Mouse (Mus musculus): ENCODE measurements around the gene Msh3. TPM values are rescaled to one million over a fixed set of nuclear protein-coding genes. Genes with fewer than 3 reads are reported as not detected.
"Not testable (repeated sequence)": the region's sequence is repeated elsewhere in the genome, so short reads cannot be mapped to it uniquely, and the experiment has no call there.

Msh3 gene
- 20.9 and 21.6 TPM in 2 replicates for polyA plus RNA-seq (2014; fragmentation: Nextera tagmentation; extraction: Ambion mirVana)

- Histone ChIP-seq H3K4me1 (ENCODE audit: control insufficient read depth, insufficient read depth, low read length) (peaks cover 6% of the 10 kb centered on the region), H3K27me3 (ENCODE audit: control insufficient read depth, insufficient read depth, low read length) (no peaks in the 10 kb centered on the region), H3K9ac (ENCODE audit: low read depth, low read length) (peak within 1 kb of the TSS; percentile 83), H3K4me3 (ENCODE audit: low read depth, low read length) (peak within 1 kb of the TSS; percentile 74), H3K27ac (ENCODE audit: low read depth, low read length) (peak within 1 kb of the TSS; percentile 85), H3K9me3 (replicated peaks; ENCODE audit: control insufficient read depth, low read length) (no peaks in the 10 kb centered on the region), H3K4me2 (peak within 1 kb of the TSS; percentile 97), H3K36me3 (ENCODE audit: control insufficient read depth, insufficient read depth, low read length) (no peaks in the 10 kb centered on the region)
- peak; percentile 98 for ATAC-seq (replicated peaks; ENCODE audit: insufficient number of reproducible peaks, low FRiP score, low TSS enrichment)
- under 1% methylated on average over 75 of the region's 76 CpGs for WGBS (ENCODE audit: insufficient replicate concordance)
Measured at GRCm38 (mm10) chr13:92354456-92355271, at the start of gene Msh3, which contains the start of gene Dhfr. TSS of gene Msh3 (minus strand) at chr13:92355003. TSS of gene Dhfr (plus strand) at chr13:92354726.

- H3K4me1 ChIP-seq (ENCODE audit: control insufficient read depth, insufficient read depth, low read length), result no peaks in the 10 kb centered on the region
- H3K4me3 ChIP-seq (ENCODE audit: low read depth, low read length), result no peak overlapping the region
- no peak overlapping the region for H3K4me2 ChIP-seq
- no peak for ATAC-seq (replicated peaks; ENCODE audit: insufficient number of reproducible peaks, low FRiP score, low TSS enrichment)
- no peaks in the 10 kb centered on the region for H3K36me3 ChIP-seq (ENCODE audit: control insufficient read depth, insufficient read depth, low read length)
- H3K27me3 ChIP-seq (ENCODE audit: control insufficient read depth, insufficient read depth, low read length), result no peaks in the 10 kb centered on the region
- no peak overlapping the region for H3K27ac ChIP-seq (ENCODE audit: low read depth, low read length)
- 76% methylated on average over 3 of the region's 3 CpGs for WGBS (ENCODE audit: insufficient replicate concordance)
- H3K9me3 ChIP-seq (replicated peaks; ENCODE audit: control insufficient read depth, low read length), result no peaks in the 10 kb centered on the region
- H3K9ac ChIP-seq (ENCODE audit: low read depth, low read length), result no peak overlapping the region
Measured at GRCm38 (mm10) chr13:92403496-92403895, 48.7 kb upstream of the Msh3 start.

- no peak overlapping the region for H3K4me2 ChIP-seq
- WGBS (ENCODE audit: insufficient replicate concordance), result 23% methylated on average over 2 of the region's 2 CpGs
Measured at GRCm38 (mm10) chr13:92402063-92402462, 47.3 kb upstream of the Msh3 start.

GRCm38 (mm10) chr13:92398491-92399384 is 43.9 kb upstream of the Msh3 start:
- Histone ChIP-seq H3K9ac (ENCODE audit: low read depth, low read length) (no peak overlapping the region), H3K4me3 (ENCODE audit: low read depth, low read length) (no peak overlapping the region), H3K27ac (ENCODE audit: low read depth, low read length) (no peak overlapping the region), H3K4me2 (no peak overlapping the region), H3K4me1 (ENCODE audit: control insufficient read depth, insufficient read depth, low read length) (no peaks in the 10 kb centered on the region), H3K27me3 (ENCODE audit: control insufficient read depth, insufficient read depth, low read length) (no peaks in the 10 kb centered on the region), H3K9me3 (replicated peaks; ENCODE audit: control insufficient read depth, low read length) (no peaks in the 10 kb centered on the region), H3K36me3 (ENCODE audit: control insufficient read depth, insufficient read depth, low read length) (no peaks in the 10 kb centered on the region)
- WGBS (ENCODE audit: insufficient replicate concordance), result 69% methylated on average over 11 of the region's 11 CpGs
- ATAC-seq (replicated peaks; ENCODE audit: insufficient number of reproducible peaks, low FRiP score, low TSS enrichment), result no peak

More at GRCm38 (mm10) chr13:92402063-92402462, 47.3 kb upstream of the Msh3 start:
- H3K9ac ChIP-seq (ENCODE audit: low read depth, low read length), result no peak overlapping the region
- ATAC-seq (replicated peaks; ENCODE audit: insufficient number of reproducible peaks, low FRiP score, low TSS enrichment), result no peak
- no peaks in the 10 kb centered on the region for H3K9me3 ChIP-seq (replicated peaks; ENCODE audit: control insufficient read depth, low read length)
- H3K36me3 ChIP-seq (ENCODE audit: control insufficient read depth, insufficient read depth, low read length), result no peaks in the 10 kb centered on the region
- no peak overlapping the region for H3K27ac ChIP-seq (ENCODE audit: low read depth, low read length)
- H3K4me3 ChIP-seq (ENCODE audit: low read depth, low read length), result no peak overlapping the region
- no peaks in the 10 kb centered on the region for H3K27me3 ChIP-seq (ENCODE audit: control insufficient read depth, insufficient read depth, low read length)
- H3K4me1 ChIP-seq (ENCODE audit: control insufficient read depth, insufficient read depth, low read length), result no peaks in the 10 kb centered on the region

GRCm38 (mm10) chr13:92393047-92393661 is 38.4 kb upstream of the Msh3 start:
- Histone ChIP-seq H3K27ac (ENCODE audit: low read depth, low read length) (no peak overlapping the region), H3K9me3 (replicated peaks; ENCODE audit: control insufficient read depth, low read length) (no peaks in the 10 kb centered on the region), H3K36me3 (ENCODE audit: control insufficient read depth, insufficient read depth, low read length) (no peaks in the 10 kb centered on the region), H3K27me3 (ENCODE audit: control insufficient read depth, insufficient read depth, low read length) (no peaks in the 10 kb centered on the region), H3K4me3 (ENCODE audit: low read depth, low read length) (no peak overlapping the region), H3K4me2 (no peak overlapping the region), H3K4me1 (ENCODE audit: control insufficient read depth, insufficient read depth, low read length) (no peaks in the 10 kb centered on the region), H3K9ac (ENCODE audit: low read depth, low read length) (no peak overlapping the region)
- WGBS (ENCODE audit: insufficient replicate concordance), result 74% methylated on average over 12 of the region's 12 CpGs
- ATAC-seq (replicated peaks; ENCODE audit: insufficient number of reproducible peaks, low FRiP score, low TSS enrichment), result no peak

GRCm38 (mm10) chr13:92387367-92387766 is 32.6 kb upstream of the Msh3 start:
- 65% methylated on average over 3 of the region's 3 CpGs for WGBS (ENCODE audit: insufficient replicate concordance)

GRCm38 (mm10) chr13:92371466-92371865 is 16.7 kb upstream of the Msh3 start:
- H3K4me1 ChIP-seq (ENCODE audit: control insufficient read depth, insufficient read depth, low read length); ATAC-seq (replicated peaks; ENCODE audit: insufficient number of reproducible peaks, low FRiP score, low TSS enrichment); H3K9ac ChIP-seq (ENCODE audit: low read depth, low read length); H3K4me2 ChIP-seq; H3K4me3 ChIP-seq (ENCODE audit: low read depth, low read length); H3K27me3 ChIP-seq (ENCODE audit: control insufficient read depth, insufficient read depth, low read length); H3K9me3 ChIP-seq (replicated peaks; ENCODE audit: control insufficient read depth, low read length); H3K27ac ChIP-seq (ENCODE audit: low read depth, low read length): not testable (repeated sequence)
- 95% methylated on average over 6 of the region's 6 CpGs for WGBS (ENCODE audit: insufficient replicate concordance)
- peaks cover 18% of the 10 kb centered on the region for H3K36me3 ChIP-seq (ENCODE audit: control insufficient read depth, insufficient read depth, low read length)

More at GRCm38 (mm10) chr13:92387367-92387766, 32.6 kb upstream of the Msh3 start:
- H3K9ac ChIP-seq (ENCODE audit: low read depth, low read length), result no peak overlapping the region
- no peaks in the 10 kb centered on the region for H3K36me3 ChIP-seq (ENCODE audit: control insufficient read depth, insufficient read depth, low read length)
- H3K4me2 ChIP-seq, result no peak overlapping the region
- no peaks in the 10 kb centered on the region for H3K4me1 ChIP-seq (ENCODE audit: control insufficient read depth, insufficient read depth, low read length)
- H3K9me3 ChIP-seq (replicated peaks; ENCODE audit: control insufficient read depth, low read length), result no peaks in the 10 kb centered on the region
- no peaks in the 10 kb centered on the region for H3K27me3 ChIP-seq (ENCODE audit: control insufficient read depth, insufficient read depth, low read length)
- no peak overlapping the region for H3K4me3 ChIP-seq (ENCODE audit: low read depth, low read length)
- no peak overlapping the region for H3K27ac ChIP-seq (ENCODE audit: low read depth, low read length)
- no peak for ATAC-seq (replicated peaks; ENCODE audit: insufficient number of reproducible peaks, low FRiP score, low TSS enrichment)

GRCm38 (mm10) chr13:92370811-92371210 is 16.0 kb upstream of the Msh3 start:
- Histone ChIP-seq H3K27ac (ENCODE audit: low read depth, low read length) (no peak overlapping the region), H3K9ac (ENCODE audit: low read depth, low read length) (no peak overlapping the region), H3K27me3 (ENCODE audit: control insufficient read depth, insufficient read depth, low read length) (no peaks in the 10 kb centered on the region), H3K4me3 (ENCODE audit: low read depth, low read length) (no peak overlapping the region), H3K9me3 (replicated peaks; ENCODE audit: control insufficient read depth, low read length) (0 out of 2 replicates have a peak, but pooled peaks cover 2% of the 10 kb centered on the region), H3K4me2 (no peak overlapping the region), H3K4me1 (ENCODE audit: control insufficient read depth, insufficient read depth, low read length) (no peaks in the 10 kb centered on the region), H3K36me3 (ENCODE audit: control insufficient read depth, insufficient read depth, low read length) (peaks cover 18% of the 10 kb centered on the region)
- no peak for ATAC-seq (replicated peaks; ENCODE audit: insufficient number of reproducible peaks, low FRiP score, low TSS enrichment)
- 83% methylated on average over 3 of the region's 3 CpGs for WGBS (ENCODE audit: insufficient replicate concordance)
